Mouse (Mus musculus) CH12.LX (cell line): ENCODE results near the gene Ccdc103. TPM values are rescaled to one million over a fixed set of nuclear protein-coding genes. Genes with fewer than 3 reads are reported as not detected.

ENCODE experiments used
- DNase-seq: peaks from one replicate; pipeline ENCODE4 v3.0.0-alpha.2; 2013; ENCODE audit errors: extremely low read depth
- H3K27ac ChIP-seq: 2 replicates; pipeline ENCODE4 v1.5.1; 2012; ENCODE audit warnings: low read depth, mild to moderate bottlenecking, control low read depth, moderate library complexity; ENCODE audit not compliant: insufficient read depth
- H3K27me3 ChIP-seq: replicated peaks from 2 replicates; pipeline ENCODE3; 2012; ENCODE audit warnings: inconsistent platforms
- H3K36me3 ChIP-seq, 2 experiments: replicated peaks in 1 of 2; 2 replicates each; pipeline versions ENCODE3 to v1.6.1; 2012; ENCODE audit warnings: inconsistent platforms in 1 of 2, low read length in 1 of 2, mild to moderate bottlenecking in 1 of 2, mixed read lengths in 1 of 2, moderate library complexity in 1 of 2; ENCODE audit not compliant: control insufficient read depth in 1 of 2, insufficient read depth in 1 of 2
- H3K4me1 ChIP-seq, 2 experiments: 2 replicates each; pipeline ENCODE4 v1.6.1; 2012; ENCODE audit warnings: inconsistent platforms in 1 of 2, moderate library complexity in 1 of 2; ENCODE audit not compliant: insufficient read depth in 2 of 2, control insufficient read depth in 1 of 2
- H3K4me2 ChIP-seq: 2 replicates; pipeline ENCODE4 v1.6.1; 2012; ENCODE audit warnings: low read depth, mild to moderate bottlenecking, control low read depth; ENCODE audit not compliant: poor library complexity, insufficient read depth, severe bottlenecking
- H3K4me3 ChIP-seq, 3 experiments: fragments of 150-350 bp in 1 of 3; sonication (generic) in 1 of 3; replicated peaks in 1 of 3; 2 replicates each; pipeline versions ENCODE3 to v1.5.1; 2011 to 2012; ENCODE audit warnings: low read depth in 2 of 3, low read length in 2 of 3, mild to moderate bottlenecking in 2 of 3, moderate library complexity in 2 of 3, control low read depth in 1 of 3, improper control_type of control experiment in 1 of 3, inconsistent platforms in 1 of 3, mixed read lengths in 1 of 3; ENCODE audit not compliant: poor library complexity in 1 of 3
- H3K79me2 ChIP-seq: replicated peaks from 2 replicates; pipeline ENCODE4 v1.6.1; 2012; ENCODE audit warnings: mild to moderate bottlenecking, moderate library complexity; ENCODE audit not compliant: control insufficient read depth, poor library complexity, insufficient read depth, severe bottlenecking; ENCODE audit errors: extremely low read depth
- H3K9ac ChIP-seq: 2 replicates; pipeline ENCODE4 v1.6.1; 2012; ENCODE audit warnings: low read depth, mild to moderate bottlenecking, control low read depth, moderate library complexity; ENCODE audit not compliant: insufficient read depth
- H3K9me3 ChIP-seq: replicated peaks from 2 replicates; pipeline ENCODE3; 2012; ENCODE audit warnings: low read length, inconsistent platforms, mixed read lengths
- BHLHE40 ChIP-seq: IDR thresholded peaks from 2 replicates; pipeline ENCODE4 v1.6.1; 2011; ENCODE audit warnings: mild to moderate bottlenecking, low read depth, low read length, improper control_type of control experiment
- CHD2 ChIP-seq: IDR thresholded peaks from 2 replicates; pipeline ENCODE4 v1.6.1; 2011; ENCODE audit warnings: low read length, improper control_type of control experiment
- E2F4 ChIP-seq: IDR thresholded peaks from 2 replicates; pipeline ENCODE4 v1.6.1; 2011; ENCODE audit warnings: low read depth, low read length, improper control_type of control experiment; ENCODE audit not compliant: insufficient replicate concordance
- ELF1 ChIP-seq: IDR thresholded peaks from 2 replicates; pipeline ENCODE4 v1.6.1; 2014; ENCODE audit warnings: low read depth, mild to moderate bottlenecking, inconsistent platforms, low read length, improper control_type of control experiment
- EP300 ChIP-seq: IDR thresholded peaks from 2 replicates; pipeline ENCODE4 v1.6.1; 2011; ENCODE audit warnings: low read length, improper control_type of control experiment
- HCFC1 ChIP-seq: IDR thresholded peaks from 2 replicates; pipeline ENCODE4 v1.6.1; 2012; ENCODE audit warnings: low read depth, mild to moderate bottlenecking, inconsistent platforms, low read length, improper control_type of control experiment
- IRF4 ChIP-seq: IDR thresholded peaks from 2 replicates; pipeline ENCODE4 v1.6.1; 2014; ENCODE audit warnings: low read depth, mild to moderate bottlenecking, inconsistent platforms, low read length, improper control_type of control experiment
- JUN ChIP-seq: IDR thresholded peaks from 2 replicates; pipeline ENCODE4 v1.6.1; 2011; ENCODE audit warnings: low read depth, mild to moderate bottlenecking, low read length, improper control_type of control experiment, moderate library complexity; ENCODE audit not compliant: insufficient read depth
- MAFK ChIP-seq: IDR thresholded peaks from 2 replicates; pipeline ENCODE4 v1.6.1; 2011; ENCODE audit warnings: low read length, improper control_type of control experiment; ENCODE audit not compliant: insufficient replicate concordance
- MEF2A ChIP-seq: IDR thresholded peaks from 2 replicates; pipeline ENCODE4 v1.6.1; 2014; ENCODE audit warnings: low read depth, mild to moderate bottlenecking, inconsistent platforms, low read length, improper control_type of control experiment, borderline replicate concordance
- MXI1 ChIP-seq: IDR thresholded peaks from 2 replicates; pipeline ENCODE4 v1.6.1; 2011; ENCODE audit warnings: mild to moderate bottlenecking, low read depth, low read length, improper control_type of control experiment
- MYC ChIP-seq: IDR thresholded peaks from 2 replicates; pipeline ENCODE4 v1.6.1; 2011; ENCODE audit warnings: low read depth, mild to moderate bottlenecking, improper control_type of control experiment, low read length
- NELFE ChIP-seq: IDR thresholded peaks from 2 replicates; pipeline ENCODE4 v1.6.1; 2011; ENCODE audit warnings: low read depth, low read length, improper control_type of control experiment
- POLR2AphosphoS2 ChIP-seq: IDR thresholded peaks from 2 replicates; pipeline ENCODE4 v1.6.1; 2011; ENCODE audit warnings: low read depth, low read length, improper control_type of control experiment
- RCOR1 ChIP-seq: conservative IDR thresholded peaks from 2 replicates; pipeline ENCODE4 v1.6.1; 2012; ENCODE audit warnings: low read depth, mild to moderate bottlenecking, inconsistent platforms, low read length, improper control_type of control experiment
- SMC3 ChIP-seq: IDR thresholded peaks from 2 replicates; pipeline ENCODE4 v1.6.1; 2011; ENCODE audit warnings: low read depth, low read length, improper control_type of control experiment
- TBP ChIP-seq: conservative IDR thresholded peaks from 2 replicates; pipeline ENCODE4 v1.6.1; 2011; ENCODE audit warnings: low read depth, low read length, improper control_type of control experiment
- TCF12 ChIP-seq: IDR thresholded peaks from 2 replicates; pipeline ENCODE4 v1.6.1; 2014; ENCODE audit warnings: low read depth, mild to moderate bottlenecking, inconsistent platforms, low read length, improper control_type of control experiment
- UBTF ChIP-seq: IDR thresholded peaks from 2 replicates; pipeline ENCODE4 v1.6.1; 2012; ENCODE audit warnings: low read depth, mild to moderate bottlenecking, inconsistent platforms, low read length, improper control_type of control experiment, moderate library complexity
- USF1 ChIP-seq: IDR thresholded peaks from 2 replicates; pipeline ENCODE4 v1.6.1; 2014; ENCODE audit warnings: low read depth, mild to moderate bottlenecking, inconsistent platforms, low read length, improper control_type of control experiment
- ZC3H11A ChIP-seq: IDR thresholded peaks from 2 replicates; pipeline ENCODE4 v1.6.1; 2012; ENCODE audit warnings: low read depth, mild to moderate bottlenecking, inconsistent platforms, low read length, improper control_type of control experiment
- ZKSCAN1 ChIP-seq: IDR thresholded peaks from 2 replicates; pipeline ENCODE4 v1.6.1; 2012; ENCODE audit warnings: low read depth, inconsistent platforms, low read length, improper control_type of control experiment, borderline replicate concordance
- ZMIZ1 ChIP-seq: IDR thresholded peaks from 2 replicates; pipeline ENCODE4 v1.6.1; 2012; ENCODE audit warnings: low read depth, mild to moderate bottlenecking, inconsistent platforms, low read length, improper control_type of control experiment
- ZNF384 ChIP-seq: IDR thresholded peaks from 2 replicates; pipeline ENCODE4 v1.6.1; 2012; ENCODE audit warnings: low read depth, low read length, improper control_type of control experiment, inconsistent platforms
- dilution Hi-C: fragments of 300-500 bp; cut with MboI; formaldehyde crosslinking; loops from 2 replicates; pipeline ENCODE4 v1.14.3; 2020; ENCODE audit warnings: low sequenced_read_pairs; ENCODE audit not compliant: extremely low pct_unique_long_range_greater_than_20kb, extremely low pct_ligation_motif_present
- in situ Hi-C: fragments of 300-500 bp; cut with MboI; formaldehyde crosslinking; loops from 3 replicates; pipeline ENCODE4 v1.14.3; 2019; ENCODE audit warnings: low sequenced_read_pairs, low pct_ligation_motif_present, low pct_unique_long_range_greater_than_20kb, mixed read lengths
- polyA plus RNA-seq: library from polyadenylated mRNA; unstranded; fragments of >175 nt; gene quantifications from 2 replicates; pipeline ENCODE4 v1.2.1, GENCODE M21; 2012; ENCODE audit warnings: low read depth; ENCODE audit not compliant: insufficient read length
- total RNA-seq, 2 experiments: library from RNA; depleted of rRNA; stranded (reverse); fragments of 300-350 nt in 1 of 2; fragments of >200 nt in 1 of 2; gene quantifications; 2 replicates each; pipeline ENCODE4 v1.2.3; 2012 to 2014

Ccdc103 gene
- total and polyA plus RNA-seq, 3 experiments, result 0.20 to 0.58 (median 0.42) TPM

- Histone ChIP-seq H3K9me3 (no peaks in the 10 kb centered on the region), H3K36me3 (no peaks in the 10 kb centered on the region), H3K4me1 (peaks cover 12 to 23% of the 10 kb centered on the region in 2 experiments), H3K9ac (no peak overlapping the region), H3K27ac (no peak overlapping the region), H3K4me3 (no peak overlapping the region), H3K27me3 (peaks cover 73% of the 10 kb centered on the region), H3K79me2 (no peaks in the 10 kb centered on the region), H3K4me2 (peak overlapping the region; percentile 4; the same call in 1 of the 2 replicates)
- TF ChIP-seq POLR2AphosphoS2, result no peak
- no peak for TF ChIP-seq MXI1
- no peak for TF ChIP-seq TCF12
- TF ChIP-seq MEF2A, result peak; percentile 62; the same call in 1 of the 2 replicates
- TF ChIP-seq ELF1, result no peak
- no peak for TF ChIP-seq UBTF
- no peak for TF ChIP-seq MYC
- TF ChIP-seq E2F4, result no peak
- no peak for TF ChIP-seq ZMIZ1
- TF ChIP-seq IRF4, result peak; percentile 62; the same call in 1 of the 2 replicates
- peak; percentile 35; the same call in 1 of the 2 replicates for TF ChIP-seq EP300
- peak; percentile 9; the same call in 1 of the 2 replicates for TF ChIP-seq JUN
- no peak for TF ChIP-seq ZNF384
- no peak for TF ChIP-seq MAFK
- TF ChIP-seq TBP, result 0 out of 2 replicates have a peak, but pooled peaks have one; percentile 30
- dilution Hi-C loops (no loop called here), in situ Hi-C loops (no loop called here)
- no peak for DNase-seq
These were observed 6.4 kb downstream of the Ccdc103 start for GRCm38 (mm10) chr11:102887433-102887832.

- no peak overlapping the region for H3K9ac ChIP-seq
- peak; percentile 52 for DNase-seq
- TF ChIP-seq BHLHE40 (no peak), ELF1 (no peak), MYC (no peak), TBP (no peak), SMC3 (no peak), RCOR1 (no peak), HCFC1 (no peak), EP300 (no peak), NELFE (no peak), E2F4 (no peak), ZKSCAN1 (no peak), USF1 (no peak), CHD2 (no peak), ZC3H11A (no peak)
- no peaks in the 10 kb centered on the region for H3K79me2 ChIP-seq
- in situ Hi-C loops, result no loop called here
- H3K4me3 ChIP-seq, result peak overlapping the region in 1 of 3 experiments; percentile 3
- H3K36me3 ChIP-seq, result no peaks in the 10 kb centered on the region
- H3K9me3 ChIP-seq, result no peaks in the 10 kb centered on the region
- H3K4me1 ChIP-seq, result peaks cover 12 to 28% of the 10 kb centered on the region in 2 experiments
- peaks cover 73% of the 10 kb centered on the region for H3K27me3 ChIP-seq
- H3K27ac ChIP-seq, result no peak overlapping the region
- H3K4me2 ChIP-seq, result no peak overlapping the region
- dilution Hi-C loops, result no loop called here
These were observed 7.1 kb downstream of the Ccdc103 start for GRCm38 (mm10) chr11:102888135-102888534.
